Comparison of ENCODE assay signal across 12 mouse cellular contexts in the genomic region with DNA sequence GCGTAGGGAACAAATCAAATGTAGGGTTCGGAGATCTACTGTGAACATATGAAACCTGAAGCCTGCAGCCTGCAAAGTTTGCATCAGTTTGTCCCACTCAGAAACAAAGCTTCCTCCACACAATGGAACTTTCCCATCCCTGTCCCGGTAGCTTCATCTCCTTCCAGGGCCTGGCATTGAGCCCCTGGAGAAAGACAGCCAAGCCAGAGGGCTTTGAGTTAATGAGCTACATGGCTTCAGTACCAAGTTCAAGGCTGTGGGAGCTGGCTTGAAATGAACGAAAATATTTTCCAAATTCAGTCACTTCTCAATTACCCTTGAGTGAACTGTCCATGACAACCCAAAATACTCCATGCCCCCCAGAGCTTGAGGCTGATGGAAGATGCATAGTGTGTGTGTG.
A peak's percentile ranks its signal among the peaks of the same experiment; 100 is the strongest.
DNase-seq lines count a peak whose midpoint lies in the region; ATAC-seq and TF ChIP-seq lines count a peak whose summit lies in the region.
"Had no signal": no experiment of that assay in that cellular context is flagged by ENCODE, and none has a peak within 500 bp of the region (broad histone marks: within the 10 kb centered on the region; RNA-seq: fewer than 3 reads in every experiment).

No protein-coding gene starts in this region.

- no peak for TF ChIP-seq CTCF in lung, adult 2 months (IDR thresholded peaks at IDR 0.05; ENCODE audit: insufficient read depth, low read length)
- no peak for TF ChIP-seq CTCF in brain, embryonic 14.5 days (IDR thresholded peaks at IDR 0.05; ENCODE audit: borderline replicate concordance, extremely low read depth, insufficient read depth, insufficient read length)

- no peak for DNase-seq in frontal cortex, postnatal 10 days (ENCODE audit: low spot score in 2 of 2)
- peak; percentile 78 for DNase-seq in lung, postnatal 10 days
- DNase-seq in lung, adult 2 months, result no peak
- DNase-seq in brain, embryonic 14.5 days (ENCODE audit: low read depth), result peak; percentile 88
- DNase-seq in layer of hippocampus, postnatal 10 days (ENCODE audit: low spot score in 2 of 2), result peak; percentile 54 to 67
- DNase-seq in heart, adult 11 months, result no peak
- DNase-seq in ovary, postnatal 14 days (ENCODE audit: low spot score), result no peak
- DNase-seq: B cell, adult 2 months; thymus, adult 18-20 months had no signal

- no peaks in the 10 kb centered on the region for H3K4me1 ChIP-seq in lung, adult 2 months (ENCODE audit: control insufficient read depth, insufficient read depth, low read length)

- ATAC-seq in frontal cortex, adult (ENCODE audit: low TSS enrichment), result peak; percentile 16; the same call in 1 of the 2 replicates

- 61% methylated on average over 4 of the region's 4 CpGs for WGBS in lung, adult 2 months

- no peak for TF ChIP-seq POLR2A in lung, adult 2 months (IDR thresholded peaks at IDR 0.05; ENCODE audit: borderline replicate concordance, extremely low read depth, low read depth, low read length)
- TF ChIP-seq POLR2A in brain, embryonic 14.5 days (IDR thresholded peaks at IDR 0.05; ENCODE audit: borderline replicate concordance, extremely low read depth, insufficient read depth, insufficient read length, poor library complexity, severe bottlenecking), result no peak

- H3K4me3 ChIP-seq in lung, adult 2 months (replicated peaks; ENCODE audit: extremely low read depth, low read depth, low read length), result no peak overlapping the region
- H3K4me3 ChIP-seq: erythroblast, embryonic 14.5 days; kidney, embryonic 15.5 days had no signal

Comparison
In these comparisons a context has a peak if more than half of its experiments do, and no peak if none do; other contexts are left out.
1. DNase-seq: peak in lung, postnatal 10 days (single experiment), brain, embryonic 14.5 days (single experiment) and layer of hippocampus, postnatal 10 days (2 of 2); none in frontal cortex, postnatal 10 days (0 of 2), lung, adult 2 months (single experiment), heart, adult 11 months (single experiment) and ovary, postnatal 14 days (single experiment).